Mouse (Mus musculus) embryonic facial prominence, embryonic 13.5 days (tissue): Measurements from ENCODE around the gene Grid2. TPM values are rescaled to one million over a fixed set of nuclear protein-coding genes. Genes with fewer than 3 reads are reported as not detected.

Experiments used
- ATAC-seq: fragments of 200-750 bp; cut with Nextera tagmentation; 2 replicates; pipeline ENCODE4 v1.8.0; 2017; ENCODE audit warnings: low read depth; ENCODE audit not compliant: insufficient number of reproducible peaks, insufficient read depth, low FRiP score, low TSS enrichment
- H3K27ac ChIP-seq: fragments of 300-500 bp; sonication (generic); 2 replicates; pipeline ENCODE4 v1.5.1; 2015; ENCODE audit warnings: moderate library complexity, mild to moderate bottlenecking, inconsistent platforms
- H3K27me3 ChIP-seq: fragments of 300-500 bp; sonication (generic); 2 replicates; pipeline ENCODE4 v1.6.1; 2015; ENCODE audit warnings: mild to moderate bottlenecking, inconsistent platforms
- H3K36me3 ChIP-seq: fragments of 300-500 bp; sonication (generic); 2 replicates; pipeline ENCODE4 v1.6.1; 2015; ENCODE audit warnings: mild to moderate bottlenecking, inconsistent platforms
- H3K4me1 ChIP-seq: fragments of 300-500 bp; sonication (generic); 2 replicates; pipeline ENCODE4 v1.6.1; 2015; ENCODE audit warnings: inconsistent platforms
- H3K4me2 ChIP-seq: fragments of 300-500 bp; sonication (generic); 2 replicates; pipeline ENCODE4 v1.6.1; 2015; ENCODE audit warnings: moderate library complexity, mild to moderate bottlenecking, inconsistent platforms
- H3K4me3 ChIP-seq: fragments of 300-500 bp; sonication (generic); 2 replicates; pipeline ENCODE4 v1.5.1; 2015; ENCODE audit warnings: mild to moderate bottlenecking, inconsistent platforms
- H3K9ac ChIP-seq: fragments of 300-500 bp; sonication (generic); 2 replicates; pipeline ENCODE4 v1.6.1; 2015; ENCODE audit warnings: mild to moderate bottlenecking, inconsistent platforms
- H3K9me3 ChIP-seq: fragments of 300-500 bp; sonication (generic); 2 replicates; pipeline ENCODE4 v1.6.1; 2016; ENCODE audit warnings: inconsistent platforms
- WGBS: fragments of 180-500 bp; shearing (Covaris S2); methylation state at CpG from one replicate; pipeline ENCODE4 v1.1.7; 2015; ENCODE audit warnings: mixed read lengths; 5-methylcytosine and 5-hydroxymethylcytosine counted together
- polyA plus RNA-seq: library from polyadenylated mRNA; unstranded; fragments of >200 nt; fragmentation: Nextera tagmentation; extraction: Ambion mirVana; gene quantifications from 2 replicates; pipeline ENCODE4 v1.2.1, GENCODE M21; 2015

The Grid2 gene
- polyA plus RNA-seq, 1 experiment from 2014 or later, result 2.0 TPM

GRCm38 (mm10) chr6:64077911-64078310, 822.2 kb downstream of the Grid2 start:
- Histone ChIP-seq H3K36me3 (no peaks in the 10 kb centered on the region), H3K4me1 (no peaks in the 10 kb centered on the region), H3K9me3 (no peaks in the 10 kb centered on the region), H3K4me2 (no peak overlapping the region), H3K27ac (no peak overlapping the region), H3K9ac (no peak overlapping the region), H3K27me3 (no peaks in the 10 kb centered on the region), H3K4me3 (no peak overlapping the region)
- WGBS, result 92% methylated on average over 1 of the region's 1 CpGs
- no peak for ATAC-seq

GRCm38 (mm10) chr6:64098662-64099061, 843.0 kb downstream of the Grid2 start:
- no peak for ATAC-seq
- 75% methylated on average over 10 of the region's 10 CpGs for WGBS
- no peaks in the 10 kb centered on the region for H3K36me3 ChIP-seq

DNA sequence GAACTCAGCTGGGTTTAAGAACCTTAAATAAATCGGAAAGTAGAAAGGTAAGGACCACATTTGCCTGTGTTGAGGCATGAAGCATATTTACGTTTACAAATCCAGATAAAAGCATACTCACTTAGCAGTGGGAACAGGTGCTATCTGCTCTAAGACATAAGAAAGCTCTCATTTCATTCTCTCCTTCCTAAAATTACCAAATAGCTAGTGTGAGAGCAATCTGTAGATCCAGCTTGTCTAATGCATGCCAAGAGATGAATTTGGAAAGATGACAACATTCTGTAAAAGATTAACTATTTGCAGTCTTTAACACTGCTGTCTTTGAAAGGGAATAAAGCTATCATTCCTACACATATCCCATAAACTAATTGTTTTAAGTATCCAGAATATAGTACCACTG, 858.9 kb downstream of the Grid2 start:
- Histone ChIP-seq H3K9me3 (no peaks in the 10 kb centered on the region), H3K36me3 (no peaks in the 10 kb centered on the region), H3K9ac (no peak overlapping the region), H3K4me3 (no peak overlapping the region), H3K27me3 (no peaks in the 10 kb centered on the region), H3K27ac (no peak overlapping the region), H3K4me1 (no peaks in the 10 kb centered on the region), H3K4me2 (no peak overlapping the region)
- ATAC-seq, result no peak
- WGBS, result 81% methylated on average over 2 of the region's 2 CpGs

More at GRCm38 (mm10) chr6:64098662-64099061, 843.0 kb downstream of the Grid2 start:
- no peaks in the 10 kb centered on the region for H3K9me3 ChIP-seq
- H3K4me1 ChIP-seq, result no peaks in the 10 kb centered on the region
- H3K27me3 ChIP-seq, result no peaks in the 10 kb centered on the region
- no peak overlapping the region for H3K9ac ChIP-seq
- no peak overlapping the region for H3K4me2 ChIP-seq
- H3K4me3 ChIP-seq, result no peak overlapping the region
- H3K27ac ChIP-seq, result no peak overlapping the region

- ATAC-seq, result no peak
- 85% methylated on average over 9 of the region's 9 CpGs for WGBS
- H3K36me3 ChIP-seq, result no peaks in the 10 kb centered on the region
Measured at GRCm38 (mm10) chr6:64136275-64136674, 880.6 kb downstream of the Grid2 start.

DNA sequence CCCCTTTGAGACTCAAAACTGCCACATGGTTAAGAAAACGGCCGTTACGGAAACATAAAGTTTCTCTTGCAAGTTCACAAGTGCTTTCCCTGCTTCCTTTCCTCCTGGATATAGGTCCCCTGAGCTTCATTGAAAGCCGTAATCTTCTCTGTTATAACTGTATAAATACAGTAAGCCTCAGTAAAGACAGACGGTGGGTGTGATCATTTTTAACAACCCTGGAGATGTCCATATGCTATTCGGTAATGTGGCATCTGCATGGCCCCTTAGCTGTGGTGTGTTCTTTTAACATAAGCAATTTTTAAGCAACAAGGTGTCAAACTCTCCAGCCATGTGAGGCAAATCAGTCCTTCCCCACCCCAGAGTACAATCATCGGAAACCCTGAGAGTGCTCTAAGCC, 892.9 kb downstream of the Grid2 start:
- ATAC-seq, result no peak
- no peaks in the 10 kb centered on the region for H3K9me3 ChIP-seq
- no peak overlapping the region for H3K27ac ChIP-seq
- H3K4me1 ChIP-seq, result no peaks in the 10 kb centered on the region
- H3K4me2 ChIP-seq, result no peak overlapping the region
- no peaks in the 10 kb centered on the region for H3K27me3 ChIP-seq
- no peak overlapping the region for H3K9ac ChIP-seq
- WGBS, result 81% methylated on average over 7 of the region's 7 CpGs
- H3K36me3 ChIP-seq, result no peaks in the 10 kb centered on the region
- H3K4me3 ChIP-seq, result no peak overlapping the region

More at GRCm38 (mm10) chr6:64136275-64136674, 880.6 kb downstream of the Grid2 start:
- Histone ChIP-seq H3K4me1 (no peaks in the 10 kb centered on the region), H3K27me3 (no peaks in the 10 kb centered on the region), H3K4me2 (no peak overlapping the region), H3K27ac (no peak overlapping the region), H3K9ac (no peak overlapping the region), H3K9me3 (no peaks in the 10 kb centered on the region), H3K4me3 (no peak overlapping the region)

DNA sequence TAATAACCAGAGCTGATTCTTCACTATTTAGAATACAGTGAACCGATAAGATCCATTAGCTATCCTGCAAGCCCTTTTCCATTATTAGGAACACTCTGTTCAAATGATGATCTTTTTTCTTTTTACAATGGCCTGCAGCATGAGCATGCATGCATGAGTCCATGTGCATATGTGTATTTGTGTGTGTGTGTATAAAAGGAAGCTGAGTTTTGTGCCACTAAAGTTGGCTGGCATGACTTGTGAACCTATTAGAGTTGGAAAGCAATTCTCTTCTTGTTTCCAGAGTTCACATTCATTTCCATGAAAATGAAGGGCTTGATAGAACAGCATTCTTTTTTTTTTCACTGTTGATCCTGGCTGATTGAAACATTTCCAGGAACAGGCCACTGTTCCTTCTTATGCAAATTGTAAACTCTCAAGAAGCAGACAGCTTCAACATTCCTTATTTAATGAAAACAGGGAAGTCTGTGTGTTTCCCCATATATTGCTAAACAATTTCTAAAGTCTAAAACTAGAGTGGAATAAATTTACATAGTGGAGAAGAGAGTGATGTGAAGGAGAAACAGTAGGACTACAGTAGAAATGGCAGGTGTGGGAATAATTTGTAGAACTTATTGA, 919.4 kb downstream of the Grid2 start:
- Histone ChIP-seq H3K9ac (no peak overlapping the region), H3K27ac (no peak overlapping the region), H3K4me2 (no peak overlapping the region), H3K36me3 (no peaks in the 10 kb centered on the region), H3K4me1 (no peaks in the 10 kb centered on the region), H3K9me3 (no peaks in the 10 kb centered on the region), H3K4me3 (no peak overlapping the region), H3K27me3 (no peaks in the 10 kb centered on the region)
- 97% methylated on average over 1 of the region's 1 CpGs for WGBS
- ATAC-seq, result no peak

- no peak overlapping the region for H3K4me3 ChIP-seq
- H3K36me3 ChIP-seq, result no peaks in the 10 kb centered on the region
- no peak overlapping the region for H3K4me2 ChIP-seq
- WGBS, result 89% methylated on average over 1 of the region's 1 CpGs
- ATAC-seq, result no peak
- no peak overlapping the region for H3K27ac ChIP-seq
- no peaks in the 10 kb centered on the region for H3K9me3 ChIP-seq
- H3K4me1 ChIP-seq, result no peaks in the 10 kb centered on the region
- H3K27me3 ChIP-seq, result no peaks in the 10 kb centered on the region
- H3K9ac ChIP-seq, result no peak overlapping the region
Measured at GRCm38 (mm10) chr6:64193646-64194045, 938.0 kb downstream of the Grid2 start.

DNA sequence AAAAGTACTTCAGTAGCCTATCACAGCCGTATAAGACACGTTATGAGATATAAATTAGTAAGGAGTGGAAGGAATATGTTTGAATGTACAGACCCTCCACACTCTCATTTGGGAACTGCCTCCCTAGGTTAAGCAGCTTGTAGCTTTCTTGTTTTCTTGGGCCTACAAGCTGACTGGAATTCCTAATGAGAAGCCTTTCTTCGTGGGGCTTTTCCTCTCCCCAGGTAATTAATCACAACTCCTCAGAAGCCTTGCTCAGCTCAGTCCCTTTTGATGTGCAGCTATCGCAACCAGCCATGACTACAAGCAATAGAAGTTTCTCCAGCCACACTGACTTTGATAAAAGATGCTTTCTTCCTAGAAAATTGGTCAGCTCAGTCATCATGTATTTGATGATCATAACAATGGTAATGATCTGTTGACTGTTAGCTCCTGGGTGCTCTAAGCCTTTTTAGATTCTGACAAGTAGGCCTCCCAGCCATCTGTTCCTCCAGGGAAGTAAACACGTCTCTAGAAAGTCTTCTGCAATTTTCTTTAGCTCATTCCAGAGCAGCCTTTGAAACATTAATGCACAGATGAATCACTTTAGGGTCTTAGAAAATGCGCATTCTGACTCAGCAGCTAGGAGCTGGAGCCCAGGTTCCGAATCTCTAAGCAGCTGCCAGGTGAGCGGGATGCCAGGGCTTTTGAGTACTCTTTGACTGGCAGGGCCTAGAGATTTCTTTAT, 946.9 kb downstream of the Grid2 start:
- no peaks in the 10 kb centered on the region for H3K9me3 ChIP-seq
- no peaks in the 10 kb centered on the region for H3K27me3 ChIP-seq
- no peaks in the 10 kb centered on the region for H3K36me3 ChIP-seq
- no peak overlapping the region for H3K4me3 ChIP-seq
- no peaks in the 10 kb centered on the region for H3K4me1 ChIP-seq
- no peak overlapping the region for H3K9ac ChIP-seq
- no peak overlapping the region for H3K27ac ChIP-seq
- ATAC-seq, result no peak
- H3K4me2 ChIP-seq, result no peak overlapping the region
- whole genome bisulfite sequencing, result 29% methylated on average over 8 of the region's 8 CpGs

DNA sequence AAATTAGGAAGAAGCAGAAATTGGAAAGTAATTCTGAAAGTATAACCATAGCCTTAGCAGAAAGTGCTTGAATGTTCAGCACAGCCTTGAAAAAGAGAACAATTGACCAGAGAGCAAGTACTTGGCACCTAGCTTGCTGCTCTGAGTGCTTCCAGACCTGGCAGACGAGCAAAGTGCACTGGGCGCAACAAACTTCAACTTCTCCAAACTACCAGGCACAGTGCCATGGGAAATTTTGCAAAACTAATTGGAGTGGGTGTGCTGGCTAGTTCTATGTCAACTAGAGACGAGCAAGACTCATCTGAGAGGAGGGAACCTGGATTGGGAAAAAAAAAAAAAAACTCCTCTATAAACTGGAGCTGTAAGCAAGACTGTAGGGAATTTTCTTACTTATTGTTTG, 980.7 kb downstream of the Grid2 start:
- Histone ChIP-seq H3K36me3 (no peaks in the 10 kb centered on the region), H3K27ac (no peak overlapping the region), H3K9me3 (no peaks in the 10 kb centered on the region), H3K4me2 (no peak overlapping the region), H3K4me3 (no peak overlapping the region), H3K4me1 (no peaks in the 10 kb centered on the region), H3K27me3 (no peaks in the 10 kb centered on the region), H3K9ac (no peak overlapping the region)
- ATAC-seq, result no peak
- 68% methylated on average over 3 of the region's 3 CpGs for WGBS

- Histone ChIP-seq H3K4me1 (no peaks in the 10 kb centered on the region), H3K36me3 (no peaks in the 10 kb centered on the region), H3K4me3 (no peak overlapping the region), H3K27me3 (no peaks in the 10 kb centered on the region), H3K9ac (no peak overlapping the region), H3K27ac (no peak overlapping the region), H3K9me3 (no peaks in the 10 kb centered on the region), H3K4me2 (no peak overlapping the region)
- 62% methylated on average over 1 of the region's 1 CpGs for WGBS
- no peak for ATAC-seq
Measured at GRCm38 (mm10) chr6:64240526-64240925, 984.9 kb downstream of the Grid2 start.

GRCm38 (mm10) chr6:64245951-64246350, 990.3 kb downstream of the Grid2 start:
- no peak overlapping the region for H3K4me3 ChIP-seq
- H3K27me3 ChIP-seq, result no peaks in the 10 kb centered on the region
- ATAC-seq, result no peak
- no peak overlapping the region for H3K9ac ChIP-seq
- H3K4me2 ChIP-seq, result no peak overlapping the region
- WGBS, result 80% methylated on average over 1 of the region's 1 CpGs
- H3K9me3 ChIP-seq, result no peaks in the 10 kb centered on the region
- H3K4me1 ChIP-seq, result no peaks in the 10 kb centered on the region
- H3K36me3 ChIP-seq, result no peaks in the 10 kb centered on the region
- no peak overlapping the region for H3K27ac ChIP-seq

DNA sequence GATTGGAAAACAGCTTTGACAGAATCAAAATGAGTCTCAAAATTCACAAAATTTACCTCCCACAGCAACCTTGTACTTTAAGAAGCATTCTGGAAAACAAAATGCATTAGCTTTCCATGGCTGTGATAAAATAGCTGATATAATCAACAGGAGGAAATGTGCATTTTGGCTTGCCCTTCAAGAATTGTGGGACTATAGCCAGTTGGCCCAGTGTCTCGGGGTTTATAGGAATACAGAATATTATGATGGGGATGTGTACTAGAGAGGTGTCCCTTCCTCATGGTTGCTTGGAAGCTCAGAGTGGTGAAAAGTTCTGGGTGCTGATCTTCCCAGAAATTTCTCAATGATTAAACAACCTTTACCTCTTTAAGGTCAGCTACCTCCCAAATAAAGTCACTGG, 995.4 kb downstream of the Grid2 start:
- Histone ChIP-seq H3K9ac (no peak overlapping the region), H3K4me1 (no peaks in the 10 kb centered on the region), H3K36me3 (no peaks in the 10 kb centered on the region), H3K27ac (no peak overlapping the region), H3K4me2 (no peak overlapping the region), H3K4me3 (no peak overlapping the region), H3K9me3 (no peaks in the 10 kb centered on the region), H3K27me3 (no peaks in the 10 kb centered on the region)
- 61% methylated on average over 1 of the region's 1 CpGs for WGBS
- ATAC-seq, result no peak
